Mouse (Mus musculus) urinary bladder, postnatal 10 days (tissue): ENCODE data around the gene Tubd1.

Source experiments
- DNase-seq: peaks from one replicate; pipeline ENCODE4 v3.0.0; 2022; ENCODE audit warnings: low spot score

Tubd1 gene

DNA sequence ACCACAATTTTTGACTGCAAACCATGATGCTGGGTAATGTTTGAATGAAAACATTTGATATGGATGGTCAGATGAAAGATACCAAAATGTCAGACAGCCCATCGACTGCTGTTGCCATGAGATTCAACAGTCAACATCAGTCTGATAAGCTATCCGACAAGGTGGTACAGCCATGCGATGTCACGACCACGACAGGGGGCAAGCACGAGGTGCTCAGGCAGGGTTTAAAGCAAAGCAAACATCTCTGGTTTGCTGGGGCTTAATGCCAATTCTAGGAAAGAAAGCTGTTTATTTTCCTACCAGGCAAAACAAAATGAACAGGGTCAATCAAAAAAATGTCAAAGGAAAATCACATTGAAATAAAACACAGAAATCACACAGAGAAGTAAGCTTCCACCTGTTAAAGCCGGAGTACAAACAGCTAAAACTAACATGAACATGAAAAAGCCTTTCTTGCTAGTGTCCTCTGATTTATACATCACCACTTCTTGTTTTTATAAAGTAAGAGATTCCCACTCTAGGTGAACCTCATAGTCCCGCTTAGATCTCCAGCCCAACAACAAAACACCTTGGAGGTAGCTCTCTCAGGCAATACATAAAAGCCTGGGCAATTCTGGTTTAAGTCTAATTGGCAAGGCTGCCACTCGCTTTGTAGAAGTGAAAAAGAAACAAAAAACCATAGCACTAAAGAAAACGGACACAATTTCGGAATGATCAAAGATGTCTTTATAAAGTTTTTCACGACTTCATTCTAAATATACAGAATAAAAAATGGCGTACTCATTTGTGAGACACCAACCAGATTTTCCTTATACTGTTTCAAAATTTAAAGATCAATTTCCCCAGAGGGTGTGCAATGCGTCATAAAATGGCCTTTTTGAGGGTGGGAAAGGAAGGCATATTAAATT lies 39.5 kb downstream of the Tubd1 start:
- DNase-seq: no peak

DNA sequence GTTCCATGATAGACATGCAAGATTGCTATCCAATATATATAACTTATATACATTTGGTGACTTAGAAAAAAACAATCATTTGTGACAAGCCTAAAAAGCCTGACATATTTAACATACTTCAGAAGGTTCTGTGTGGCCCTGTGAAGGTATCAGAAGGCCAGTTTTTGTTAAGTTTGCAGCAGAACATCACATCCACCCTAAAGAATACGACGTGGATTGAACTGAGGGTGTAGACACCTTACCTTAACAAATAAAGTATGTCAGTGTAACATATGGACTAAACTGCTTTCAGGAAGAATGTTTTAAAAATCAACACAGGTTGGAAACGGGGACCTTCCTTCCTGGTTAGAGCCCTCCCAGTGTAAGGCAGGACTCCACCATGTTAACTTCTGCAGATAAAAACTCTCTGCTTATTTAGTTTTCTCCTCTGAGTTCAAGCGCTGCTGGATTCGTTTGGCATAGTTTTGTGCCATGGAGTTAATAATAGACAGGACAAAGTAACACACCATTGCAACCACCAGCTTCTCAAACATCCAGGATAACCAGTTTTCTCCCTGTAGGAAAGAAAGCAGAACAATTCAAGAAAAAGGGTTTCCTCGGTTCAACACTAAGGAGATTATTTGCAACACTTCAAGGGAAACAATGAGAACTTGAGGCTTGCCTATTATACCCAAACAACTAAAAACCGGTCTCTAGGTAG lies 40.3 kb downstream of the Tubd1 start:
- DNase-seq: no peak

DNA sequence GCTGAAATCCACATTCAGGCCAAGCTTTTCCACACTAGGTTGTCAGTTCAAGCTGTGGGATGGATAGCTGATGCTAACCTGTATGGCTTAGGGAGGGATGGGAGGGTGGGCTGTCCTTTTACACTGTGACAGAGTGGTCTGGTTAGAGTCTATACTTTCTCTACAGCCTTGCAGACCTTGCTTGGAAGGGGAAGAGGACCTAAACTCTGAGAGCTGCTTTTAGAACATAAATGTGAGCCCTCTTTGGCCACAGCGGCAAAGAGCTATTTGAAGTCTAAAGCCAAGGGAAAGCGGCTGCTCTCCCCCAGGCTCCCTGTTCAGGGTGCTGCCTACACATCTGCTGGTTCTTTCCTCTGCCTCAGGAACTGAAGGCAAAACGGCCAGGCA lies 40.8 kb downstream of the Tubd1 start:
- no peak for DNase-seq

DNA sequence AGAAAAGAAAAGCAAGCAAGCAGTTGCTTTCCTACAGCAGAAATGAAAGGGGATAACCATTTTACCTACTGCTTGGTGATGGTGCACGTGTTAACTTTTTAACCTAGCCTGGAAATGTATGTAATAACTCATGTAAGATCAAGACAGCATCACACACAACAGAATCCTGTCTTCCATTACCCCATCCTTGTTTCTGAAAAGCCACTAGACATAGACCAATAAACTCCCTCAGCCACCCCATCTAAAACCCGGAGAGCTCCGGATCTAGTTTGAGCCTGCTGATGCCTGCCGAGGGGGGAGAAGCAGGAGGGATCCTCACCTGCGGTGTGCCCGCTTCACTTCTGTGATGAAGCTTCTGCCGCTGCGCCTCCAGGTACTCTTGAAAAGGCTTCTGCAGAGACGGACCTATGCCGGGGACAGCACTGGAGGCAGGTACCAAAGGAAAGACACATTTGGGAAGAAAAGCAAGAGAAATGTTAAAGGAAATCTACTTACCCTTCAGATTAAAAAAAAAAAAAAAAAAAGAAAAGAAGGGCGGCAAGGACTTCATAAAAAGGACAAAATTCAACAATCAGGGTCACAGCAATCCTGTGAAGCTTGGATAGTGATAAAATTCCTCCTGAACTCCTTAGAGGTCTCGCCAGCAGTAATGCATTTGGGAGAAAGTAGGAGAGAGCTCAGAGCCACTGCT lies 41.5 kb downstream of the Tubd1 start:
- DNase-seq: no peak

DNA sequence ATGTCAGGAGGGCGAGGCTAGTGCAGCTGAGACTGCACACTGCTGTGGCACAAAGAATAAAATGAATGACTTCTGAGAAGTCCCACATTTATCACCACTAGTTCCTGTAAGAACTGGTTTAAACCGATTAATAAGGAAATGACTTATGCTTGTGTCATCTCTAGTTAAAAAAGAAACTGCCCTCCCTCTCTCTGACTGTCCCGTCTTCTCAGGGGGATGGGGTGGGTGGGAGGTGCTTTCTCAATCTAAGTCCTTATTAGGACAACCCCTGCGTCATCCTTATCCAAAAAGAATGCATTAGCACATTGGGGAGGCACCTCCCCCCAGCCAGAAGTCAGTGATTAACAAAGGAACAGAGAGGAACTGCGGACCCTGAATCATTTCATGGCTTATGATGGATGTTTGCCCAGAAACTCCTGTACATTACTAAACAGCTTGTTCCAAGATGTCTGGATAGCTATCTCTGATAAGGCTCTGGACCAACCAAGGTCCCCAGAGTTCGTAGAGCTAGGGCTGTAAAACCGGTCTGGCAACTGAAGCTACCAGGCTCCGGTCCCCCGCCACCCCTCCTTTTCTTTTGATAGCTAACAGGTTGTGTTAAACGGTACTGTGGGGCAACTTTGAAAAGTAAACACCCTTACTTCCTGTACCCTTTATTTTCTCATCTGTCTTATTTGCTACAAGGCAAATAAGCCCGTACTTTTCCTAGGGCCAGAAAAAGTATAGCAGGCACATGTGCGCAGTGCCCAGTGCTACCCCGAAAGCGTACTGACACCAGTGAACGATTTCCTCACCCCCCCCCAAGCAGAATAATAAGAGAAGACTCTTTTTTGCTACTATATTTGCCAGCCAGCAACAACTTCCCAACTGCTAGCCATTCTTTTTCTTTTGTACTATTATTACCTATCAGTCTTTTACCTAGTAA lies 42.3 kb downstream of the Tubd1 start:
- no peak for DNase-seq

DNA sequence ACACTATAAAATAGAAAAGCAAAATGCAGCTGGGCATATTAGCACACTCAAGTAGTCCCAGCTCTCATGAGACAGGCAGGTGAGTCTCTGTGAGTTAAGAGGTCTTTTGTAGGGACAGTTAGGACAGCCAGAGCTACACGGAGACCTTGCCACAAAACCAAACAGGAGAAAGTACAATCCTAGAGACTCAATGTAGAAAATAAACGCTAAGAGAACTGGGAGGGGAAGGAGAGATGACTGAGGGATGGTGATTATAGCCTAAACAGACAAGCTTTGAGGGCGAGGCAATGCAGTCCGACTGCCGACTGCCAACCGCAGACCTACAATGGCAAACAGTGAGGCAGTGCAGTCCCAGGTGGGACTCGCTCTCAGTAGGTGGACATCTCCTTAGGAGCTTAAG lies 43.0 kb downstream of the Tubd1 start:
- no peak for DNase-seq

DNA sequence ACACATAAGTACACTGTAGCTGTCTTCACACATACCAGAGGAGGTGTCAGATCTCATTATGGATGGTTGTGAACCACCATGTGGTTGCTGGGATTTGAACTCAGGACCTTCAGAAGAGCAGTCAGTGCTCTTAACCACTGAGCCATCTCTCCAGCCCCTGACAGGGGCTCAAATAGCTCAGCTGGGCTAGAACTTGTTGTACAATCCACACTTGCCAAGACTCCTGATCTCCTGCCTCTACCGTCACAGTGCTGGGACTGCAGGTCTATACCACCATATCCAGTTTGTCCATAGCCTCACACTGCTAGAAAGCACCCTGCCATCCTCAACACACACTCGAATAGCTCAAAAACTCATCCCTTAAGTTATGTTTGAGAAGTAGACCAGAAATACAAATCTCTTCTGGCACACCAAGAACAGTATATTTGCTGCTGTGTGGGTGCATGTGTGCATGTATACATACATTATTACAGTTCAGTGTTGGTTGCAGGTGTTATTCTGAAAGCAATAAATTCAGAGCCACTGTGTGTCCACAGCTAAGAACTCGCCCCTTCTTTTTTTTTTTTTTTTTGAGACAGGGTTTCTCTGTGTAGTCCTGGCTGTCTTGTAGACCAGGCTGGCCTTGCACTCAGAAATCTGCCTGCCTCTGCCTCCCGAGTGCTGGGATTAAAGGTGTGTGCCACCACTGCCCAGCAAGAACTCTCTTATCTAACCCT lies 44.0 kb downstream of the Tubd1 start:
- DNase-seq: no peak

DNA sequence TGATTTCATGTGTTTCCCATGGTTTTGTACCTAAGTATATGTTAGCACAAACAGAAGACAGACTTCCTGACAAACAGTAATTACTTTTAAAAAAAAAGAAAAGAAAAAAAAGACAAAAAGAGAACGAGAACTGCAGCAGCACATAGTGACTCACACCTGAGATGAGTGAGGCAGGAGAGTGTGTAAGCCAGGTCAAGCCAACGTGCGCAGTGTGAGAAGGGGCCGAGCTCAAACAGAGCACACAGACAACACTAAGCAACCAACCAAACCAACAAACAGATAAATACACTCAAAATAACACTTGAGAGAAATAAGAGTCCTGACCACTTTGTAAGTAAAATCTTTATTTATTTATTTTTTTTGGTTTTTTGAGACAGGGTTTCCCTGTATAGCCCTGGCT lies 45.3 kb downstream of the Tubd1 start:
- no peak for DNase-seq

DNA sequence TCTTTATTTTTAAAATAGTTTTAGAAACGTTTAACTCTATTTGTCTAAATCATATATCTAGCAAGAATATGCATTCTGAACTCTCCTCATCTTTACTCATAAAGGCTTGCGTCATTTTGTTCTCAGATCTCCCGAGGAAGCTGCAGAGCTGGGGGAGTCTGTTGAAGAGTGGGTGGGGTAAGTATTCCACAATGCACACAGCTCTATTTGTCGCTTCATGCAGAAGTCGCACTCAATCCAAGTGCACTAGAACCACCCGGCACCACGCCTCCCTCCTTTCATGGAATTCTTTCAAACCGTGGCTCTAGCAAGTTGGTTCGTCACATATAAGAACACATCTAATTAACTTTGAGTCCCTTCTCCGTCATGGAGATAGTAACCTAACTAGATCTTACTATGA lies 45.8 kb downstream of the Tubd1 start:
- DNase-seq: no peak

DNA sequence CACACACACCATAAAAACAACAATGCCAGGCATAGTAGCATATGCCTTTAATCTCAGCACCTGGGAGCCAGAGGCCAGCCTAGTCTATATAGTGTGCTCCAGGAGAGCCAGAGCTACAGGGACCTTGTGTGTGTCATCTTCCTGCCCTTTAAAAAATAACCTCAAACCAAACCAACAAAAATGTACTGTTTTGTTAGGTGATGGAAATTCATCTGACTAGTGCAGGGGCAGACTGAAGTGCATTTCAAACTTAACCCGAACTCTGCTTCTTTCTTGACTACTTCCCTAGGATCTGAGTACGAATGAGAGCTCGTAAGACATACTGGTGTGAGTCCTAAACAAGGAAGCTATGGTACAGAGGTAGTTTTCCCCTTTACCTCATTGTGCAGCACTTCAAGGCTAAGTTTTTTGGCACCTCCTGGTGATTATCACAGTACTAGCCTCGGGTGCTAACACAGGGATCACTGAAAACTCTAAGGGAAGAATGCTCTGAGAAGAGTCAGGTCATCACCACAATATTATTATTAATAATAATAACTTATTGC lies 46.6 kb downstream of the Tubd1 start:
- no peak for DNase-seq

DNA sequence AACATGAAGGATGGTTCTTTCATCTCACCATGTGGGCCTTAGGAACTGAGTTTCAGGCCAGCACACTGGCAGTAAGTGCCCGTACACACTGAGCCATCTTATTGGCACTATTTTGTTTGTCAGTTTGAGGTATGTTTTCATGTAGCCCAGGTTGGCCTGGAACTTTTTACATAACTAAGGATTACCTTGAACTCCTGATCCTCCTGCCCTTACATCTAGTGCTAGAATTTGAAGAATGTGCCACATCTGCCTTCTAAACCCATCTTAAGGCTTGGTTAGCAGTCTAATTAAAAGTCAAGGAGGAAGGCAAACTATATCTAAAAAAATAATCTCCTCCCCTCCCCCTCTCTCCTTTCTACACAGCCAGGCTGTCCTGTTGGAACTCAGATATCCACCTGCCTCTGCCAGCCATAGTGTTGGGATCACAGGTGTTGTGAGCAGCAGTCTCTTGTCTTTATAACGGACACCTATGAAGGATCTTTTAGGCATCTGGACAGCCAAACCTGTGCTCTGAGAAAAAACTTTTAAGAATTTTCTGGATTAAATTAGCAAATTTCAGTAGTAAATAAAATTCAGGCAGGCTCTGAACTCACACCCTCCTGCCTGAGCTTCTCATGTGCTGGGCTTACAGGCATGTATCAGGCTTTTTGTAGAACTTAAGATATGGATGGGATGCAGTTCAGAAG lies 47.3 kb downstream of the Tubd1 start:
- DNase-seq: no peak

DNA sequence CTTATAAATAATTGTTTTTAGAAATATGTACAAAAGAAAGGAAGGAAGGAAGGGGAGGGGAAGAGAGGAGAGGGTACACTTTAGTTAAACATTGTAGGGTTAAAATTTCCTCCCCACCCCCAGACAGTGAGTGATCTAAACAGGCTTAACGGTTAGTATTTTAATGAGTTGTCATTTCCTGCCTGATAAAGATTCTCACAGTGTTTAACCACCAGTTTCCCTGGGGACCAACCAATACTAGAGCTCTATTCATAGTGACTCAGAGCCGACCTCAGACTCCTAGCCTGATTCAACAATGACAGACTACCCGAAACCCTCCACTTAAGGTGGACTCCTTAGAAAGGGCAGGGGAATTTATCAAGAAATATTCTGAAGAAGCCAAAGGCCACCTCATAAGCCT lies 48.2 kb downstream of the Tubd1 start:
- DNase-seq: no peak

DNA sequence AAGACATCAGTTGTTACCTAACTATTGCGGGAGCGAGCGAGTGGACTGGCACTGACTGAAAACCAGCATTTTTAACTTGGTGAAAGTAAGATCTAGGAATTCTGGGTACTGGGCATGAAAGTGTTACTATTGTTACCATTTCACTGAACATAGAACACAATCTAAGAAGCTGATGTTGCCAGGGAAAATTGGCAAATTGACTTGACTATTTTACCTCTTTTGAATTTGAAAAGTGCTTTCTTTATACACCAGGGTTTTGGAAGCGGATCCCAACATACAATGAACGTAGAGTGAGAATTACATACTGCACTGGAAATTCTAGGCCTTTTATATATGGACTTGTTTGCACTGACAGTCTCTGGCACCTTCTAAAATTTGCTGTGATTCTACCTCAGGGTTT lies 48.7 kb downstream of the Tubd1 start:
- no peak for DNase-seq

DNA sequence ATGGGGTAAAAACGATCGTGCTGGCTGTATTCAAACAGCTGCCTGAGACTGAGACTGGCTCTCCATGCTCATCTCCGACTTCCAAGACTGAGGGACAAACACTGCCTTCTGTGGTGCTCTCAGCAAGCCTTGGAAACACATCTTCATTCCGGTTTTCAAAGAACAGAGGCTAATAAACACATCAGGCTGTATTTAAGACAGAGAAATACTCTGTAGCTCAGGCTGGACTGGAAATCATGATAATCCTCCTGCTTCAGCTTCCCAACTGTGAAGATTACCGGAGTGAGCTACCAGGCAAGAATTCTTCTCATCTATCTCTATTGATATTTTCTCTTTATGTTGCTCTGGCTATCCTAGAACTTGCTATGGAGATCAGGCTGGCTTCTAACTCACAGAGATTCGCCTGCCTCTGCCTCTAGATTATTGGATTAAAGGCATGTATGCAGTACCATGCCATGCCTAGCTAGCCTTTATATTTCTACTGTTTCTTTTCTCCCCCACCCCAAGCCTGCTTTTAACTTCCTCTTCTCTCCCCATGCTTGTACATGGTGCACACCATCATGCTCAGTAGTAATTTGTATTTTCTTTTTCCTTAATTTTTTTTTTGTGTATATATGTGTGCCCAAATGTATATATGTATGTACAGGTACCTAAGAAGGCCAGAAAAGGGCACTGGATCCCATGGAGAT lies 49.5 kb downstream of the Tubd1 start:
- no peak for DNase-seq

DNA sequence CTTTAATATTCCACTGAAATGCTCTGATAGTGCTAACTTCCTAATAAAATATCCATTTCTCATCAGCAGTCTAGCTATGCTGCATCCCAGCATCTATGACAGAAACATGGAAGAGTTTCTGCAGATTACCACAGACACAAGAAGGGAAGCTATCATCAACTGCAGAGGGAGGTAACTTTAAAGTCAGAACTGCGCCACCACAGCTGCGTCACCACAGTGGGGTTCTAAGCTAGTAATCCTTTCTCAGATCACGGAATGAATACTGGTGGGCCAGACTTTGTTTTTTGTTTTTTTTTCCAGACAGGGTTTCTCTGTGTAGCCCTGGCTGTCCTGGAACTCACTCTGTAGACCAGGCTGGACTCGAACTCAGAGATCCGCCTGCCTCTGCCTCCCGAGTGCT lies 50.6 kb downstream of the Tubd1 start:
- DNase-seq: no peak

DNA sequence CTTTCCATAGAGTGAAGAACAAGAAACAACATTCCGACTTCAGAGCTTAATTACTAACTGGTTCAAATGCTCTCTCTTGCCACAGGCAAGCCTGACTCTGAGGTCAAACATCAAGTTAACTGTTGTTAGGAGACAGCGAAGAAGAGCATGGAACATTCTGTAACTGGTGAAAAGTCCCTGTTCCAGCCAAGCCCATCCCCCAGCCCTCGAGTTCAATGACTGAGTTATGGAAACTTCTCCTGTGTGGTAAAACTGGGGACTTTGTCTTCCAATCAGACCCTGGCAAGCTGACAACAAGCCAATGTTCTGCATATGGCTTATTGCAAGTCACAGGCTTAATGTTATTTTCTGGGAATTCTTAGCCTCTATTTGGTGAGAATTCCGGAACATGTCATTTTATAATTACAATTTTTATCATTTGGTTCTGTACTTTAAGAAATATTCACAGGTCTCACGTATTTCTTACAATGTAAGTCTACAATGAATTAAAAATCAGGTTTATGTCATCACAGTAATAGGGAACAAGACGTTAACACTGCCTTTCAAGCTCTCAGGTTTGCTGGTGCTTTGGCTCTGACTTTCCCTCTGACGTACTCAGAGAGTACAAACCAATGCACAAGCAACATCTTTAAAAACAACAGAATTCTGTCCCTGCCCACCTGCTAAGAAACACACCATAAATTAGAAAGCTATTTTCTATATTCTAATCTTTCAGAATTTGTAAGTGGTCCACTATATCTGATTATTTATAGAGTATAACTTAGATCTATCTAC lies 51.6 kb downstream of the Tubd1 start:
- no peak for DNase-seq

DNA sequence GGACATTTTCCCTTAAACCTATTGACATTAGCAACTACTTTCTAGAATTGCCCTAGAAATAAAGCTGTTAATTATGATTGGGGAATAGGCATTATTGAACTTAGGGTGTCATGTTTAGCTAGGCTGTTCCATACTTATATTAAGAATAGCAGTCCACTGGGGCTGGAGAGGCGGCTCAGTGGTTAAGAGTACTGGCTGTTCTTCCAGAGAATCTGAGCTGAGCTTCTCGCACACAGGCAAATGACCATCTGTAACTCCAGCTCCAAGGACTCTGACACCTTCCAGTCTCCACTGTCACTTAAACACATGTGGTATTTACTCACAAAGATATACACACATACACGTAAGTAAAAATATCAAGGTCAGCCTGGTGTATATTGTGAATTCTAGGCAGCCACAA lies 52.2 kb downstream of the Tubd1 start:
- DNase-seq: no peak

DNA sequence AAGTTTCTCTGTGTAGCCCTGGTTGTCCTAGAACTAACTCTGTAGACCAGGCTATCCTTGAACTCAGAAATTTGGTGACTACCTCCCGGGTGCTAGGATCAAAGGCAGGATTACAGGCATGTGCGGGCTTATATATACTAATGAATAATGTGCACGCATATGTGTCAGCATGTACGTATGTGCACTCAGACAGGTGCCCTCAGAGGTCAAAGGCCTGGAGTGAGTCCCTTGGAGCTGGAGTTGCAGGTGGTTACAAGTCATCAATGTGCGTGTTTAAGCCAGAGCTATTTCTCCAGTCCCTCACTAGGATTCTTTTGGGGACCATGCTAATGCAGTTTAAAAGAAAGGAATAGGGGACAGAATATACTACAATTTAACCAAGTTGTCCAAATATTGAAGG lies 53.4 kb downstream of the Tubd1 start:
- no peak for DNase-seq

DNA sequence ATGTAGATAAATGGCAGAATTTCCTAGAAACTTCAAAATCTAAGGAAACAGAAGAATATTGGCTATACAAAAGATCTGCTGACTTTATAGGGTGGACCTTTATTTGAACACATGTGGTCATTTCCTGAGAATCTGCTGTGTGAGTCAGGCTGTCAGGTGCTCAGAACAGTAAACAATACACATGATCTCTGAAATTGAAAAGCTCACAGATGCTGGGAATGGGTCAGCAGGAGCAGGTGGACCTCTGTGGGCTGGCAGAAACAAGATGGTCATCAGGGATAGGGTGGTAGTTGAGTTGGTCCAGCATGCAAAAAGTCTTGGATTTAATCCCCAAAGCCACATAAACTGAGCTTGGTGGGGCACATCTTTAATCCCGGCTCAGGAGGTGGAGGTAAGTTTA lies 53.8 kb downstream of the Tubd1 start:
- DNase-seq: no peak
